ENCODE assay signal across 10 mouse cellular contexts in genomic region chr5:64738781-64739310, GRCm38 (mm10).
DNase-seq lines count a peak whose midpoint lies in the region; ATAC-seq lines count a peak whose summit lies in the region.
"Had no signal": no experiment of that assay in that cellular context is flagged by ENCODE, and none has a peak within 500 bp of the region (broad histone marks: within the 10 kb centered on the region; RNA-seq: fewer than 3 reads in every experiment).

No protein-coding gene starts in this region.

- H3K27me3 ChIP-seq in heart, embryonic 15.5 days = no peaks in the 10 kb centered on the region
- no peaks in the 10 kb centered on the region for H3K27me3 ChIP-seq in embryonic facial prominence, embryonic 13.5 days
- no peaks in the 10 kb centered on the region for H3K27me3 ChIP-seq in intestine, embryonic 14.5 days (replicated peaks; ENCODE audit: control insufficient read depth, insufficient read depth, low read length)
- H3K27me3 ChIP-seq in neural tube, embryonic 12.5 days (replicated peaks) = no peaks in the 10 kb centered on the region
- H3K27me3 ChIP-seq: liver, embryonic 13.5 days had no signal

- H3K27ac ChIP-seq in heart, embryonic 15.5 days = peak overlapping the region; percentile 53
- H3K27ac ChIP-seq in embryonic facial prominence, embryonic 13.5 days = peak overlapping the region; percentile 56; the same call in 1 of the 2 replicates
- peak overlapping the region; percentile 39; the same call in 1 of the 2 replicates for H3K27ac ChIP-seq in intestine, embryonic 14.5 days (ENCODE audit: low read depth)
- H3K27ac ChIP-seq in neural tube, embryonic 12.5 days = no peak overlapping the region
- H3K27ac ChIP-seq: liver, embryonic 13.5 days had no signal

- no peaks in the 10 kb centered on the region for H3K36me3 ChIP-seq in heart, embryonic 15.5 days
- H3K36me3 ChIP-seq in embryonic facial prominence, embryonic 13.5 days = no peaks in the 10 kb centered on the region
- no peaks in the 10 kb centered on the region for H3K36me3 ChIP-seq in intestine, embryonic 14.5 days (ENCODE audit: control insufficient read depth, insufficient read depth, low read length)
- no peaks in the 10 kb centered on the region for H3K36me3 ChIP-seq in neural tube, embryonic 12.5 days
- H3K36me3 ChIP-seq: liver, embryonic 13.5 days had no signal

- 50% methylated on average over 10 of the region's 10 CpGs for WGBS in heart, embryonic 15.5 days
- WGBS in embryonic facial prominence, embryonic 13.5 days = 35% methylated on average over 10 of the region's 10 CpGs
- 38% methylated on average over 10 of the region's 10 CpGs for WGBS in intestine, embryonic 14.5 days
- WGBS in neural tube, embryonic 12.5 days = 20% methylated on average over 10 of the region's 10 CpGs

- H3K4me2 ChIP-seq in heart, embryonic 15.5 days = peak overlapping the region; percentile 38; the same call in 1 of the 2 replicates
- H3K4me2 ChIP-seq in embryonic facial prominence, embryonic 13.5 days = peak overlapping the region; percentile 26; the same call in 1 of the 2 replicates
- H3K4me2 ChIP-seq in intestine, embryonic 14.5 days (ENCODE audit: low read length) = peak overlapping the region; percentile 22
- H3K4me2 ChIP-seq in neural tube, embryonic 12.5 days (replicated peaks) = peak overlapping the region; percentile 42
- H3K4me2 ChIP-seq: liver, embryonic 13.5 days had no signal

- no peak overlapping the region for H3K9ac ChIP-seq in heart, embryonic 15.5 days
- H3K9ac ChIP-seq in embryonic facial prominence, embryonic 13.5 days = no peak overlapping the region
- no peak overlapping the region for H3K9ac ChIP-seq in intestine, embryonic 14.5 days (ENCODE audit: low read length)
- no peak overlapping the region for H3K9ac ChIP-seq in neural tube, embryonic 12.5 days
- H3K9ac ChIP-seq: liver, embryonic 13.5 days had no signal

- peaks cover 25% of the 10 kb centered on the region for H3K4me1 ChIP-seq in heart, embryonic 15.5 days (replicated peaks)
- peaks cover 30% of the 10 kb centered on the region for H3K4me1 ChIP-seq in embryonic facial prominence, embryonic 13.5 days
- H3K4me1 ChIP-seq in intestine, embryonic 14.5 days (replicated peaks; ENCODE audit: control insufficient read depth, insufficient read depth, low read length) = peaks cover 27% of the 10 kb centered on the region
- peaks cover 23% of the 10 kb centered on the region for H3K4me1 ChIP-seq in neural tube, embryonic 12.5 days

- no peaks in the 10 kb centered on the region for H3K9me3 ChIP-seq in heart, embryonic 15.5 days (replicated peaks)
- H3K9me3 ChIP-seq in embryonic facial prominence, embryonic 13.5 days = no peaks in the 10 kb centered on the region
- no peaks in the 10 kb centered on the region for H3K9me3 ChIP-seq in intestine, embryonic 14.5 days (ENCODE audit: control insufficient read depth, low read length)
- no peaks in the 10 kb centered on the region for H3K9me3 ChIP-seq in neural tube, embryonic 12.5 days
- H3K9me3 ChIP-seq: liver, embryonic 13.5 days had no signal

- intact Hi-C loops in heart, postnatal 10 days (cut with DNase I) = loop anchor here (2.0 kb wide), 1 partner anchor 30 kb away; no protein-coding TSS in a partner anchor

- ATAC-seq in heart, embryonic 15.5 days (replicated peaks; ENCODE audit: insufficient number of reproducible peaks, insufficient read depth, low FRiP score, low read depth) = no peak
- no peak for ATAC-seq in embryonic facial prominence, embryonic 13.5 days (ENCODE audit: insufficient number of reproducible peaks, insufficient read depth, low FRiP score, low TSS enrichment, low read depth)
- ATAC-seq in intestine, embryonic 14.5 days (replicated peaks; ENCODE audit: low FRiP score, low TSS enrichment, low read depth) = 0 out of 2 replicates have a peak, but pooled peaks have one; percentile 13
- ATAC-seq in neural tube, embryonic 12.5 days (ENCODE audit: low FRiP score, low read depth) = peak; percentile 35; the same call in 1 of the 2 replicates

- DNase-seq in heart, postnatal 10 days = no peak
- no peak for DNase-seq in intestine, embryonic 14.5 days (ENCODE audit: low spot score)
- no peak for DNase-seq in spleen, adult 18-20 months
- DNase-seq in spleen, postnatal 14 days (ENCODE audit: low spot score in 2 of 2) = no peak
- no peak for DNase-seq in frontal cortex, adult 2 months (ENCODE audit: extremely low spot score in 1 of 2, low spot score in 1 of 2)
- DNase-seq: adrenal gland, postnatal 10 days; liver, embryonic 13.5 days had no signal

- H3K4me3 ChIP-seq in heart, embryonic 15.5 days = no peak overlapping the region
- no peak overlapping the region for H3K4me3 ChIP-seq in embryonic facial prominence, embryonic 13.5 days
- H3K4me3 ChIP-seq in intestine, embryonic 14.5 days (ENCODE audit: low read depth, low read length) = no peak overlapping the region
- no peak overlapping the region for H3K4me3 ChIP-seq in neural tube, embryonic 12.5 days
- H3K4me3 ChIP-seq: liver, embryonic 13.5 days had no signal

Comparison
In these comparisons a context has a peak if more than half of its experiments do, and no peak if none do; other contexts are left out.
1. ATAC-seq: peak in intestine, embryonic 14.5 days (single experiment) and neural tube, embryonic 12.5 days (single experiment); none in heart, embryonic 15.5 days (single experiment) and embryonic facial prominence, embryonic 13.5 days (single experiment).
2. Peak in every context shown above with its lines, with median percentiles within 50 percentile points of each other: H3K4me2 ChIP-seq.